Mouse (Mus musculus): ENCODE measurements at regions not wholly inside any gene's neighbourhood (a gene's known extent, or its start where the extent isn't known, plus 50 kb on each side); places are given as distances from the start of the nearest gene placed in this dataset.
A peak's percentile ranks its signal among the peaks of the same experiment; 100 is the strongest.

DNA sequence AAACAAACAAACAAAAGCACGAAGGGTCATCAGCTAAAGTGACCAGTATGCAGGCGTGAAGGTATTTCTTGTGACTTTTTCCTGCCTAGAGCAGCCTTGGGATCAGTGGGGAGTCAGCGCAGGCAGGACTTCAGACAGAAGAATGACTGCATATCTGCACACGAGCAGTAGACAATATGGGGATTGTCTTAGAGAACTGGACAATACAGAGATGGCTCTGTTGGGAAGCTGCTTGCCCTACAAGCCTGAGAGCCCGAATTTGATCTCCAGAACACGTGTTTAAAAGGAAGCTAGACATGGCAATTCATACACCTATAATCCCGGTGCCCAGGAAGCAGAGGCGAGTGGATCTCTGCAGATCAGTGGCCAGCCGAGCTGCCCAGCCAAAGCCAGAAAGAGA is 382.5 kb downstream of the Wdr11 start:
- 75% methylated on average over 9 of the region's 9 CpGs for WGBS
- Histone ChIP-seq H3K9me3 (ENCODE audit: control insufficient read depth, low read depth, low read length) (no peaks in the 10 kb centered on the region), H3K4me1 (ENCODE audit: control insufficient read depth, insufficient read depth, low read length) (no peaks in the 10 kb centered on the region), H3K9ac (replicated peaks; ENCODE audit: low read depth, low read length) (no peak overlapping the region), H3K4me2 (replicated peaks; ENCODE audit: low read depth, low read length) (no peak overlapping the region), H3K27ac (ENCODE audit: low read length) (no peak overlapping the region), H3K27me3 (ENCODE audit: control insufficient read depth, insufficient read depth, low read length) (no peaks in the 10 kb centered on the region), H3K36me3 (ENCODE audit: control insufficient read depth, insufficient read depth, low read length) (no peaks in the 10 kb centered on the region), H3K4me3 (ENCODE audit: low read depth, low read length) (no peak overlapping the region)
- ATAC-seq (ENCODE audit: insufficient number of reproducible peaks, insufficient read depth, low FRiP score, low read depth), result no peak

DNA sequence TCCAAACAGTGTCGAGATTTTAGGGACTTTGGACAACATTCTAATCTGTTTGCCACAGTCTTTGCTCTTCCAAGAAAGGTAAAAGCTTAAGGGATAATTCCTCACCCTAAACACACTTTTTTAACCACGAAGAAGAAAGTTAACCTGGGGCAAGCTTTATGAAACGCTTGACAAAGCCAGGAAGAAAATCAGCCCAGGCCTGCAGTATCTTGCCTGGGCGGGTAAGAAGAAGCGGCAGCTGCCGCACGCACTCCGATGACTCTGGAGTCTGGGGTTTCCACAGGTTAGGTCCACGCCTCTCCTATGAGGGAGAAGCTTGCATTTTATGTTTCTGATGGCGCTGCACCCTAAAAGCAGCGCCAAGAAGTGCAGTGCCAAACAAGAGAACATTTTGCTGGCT is 383.2 kb downstream of the Wdr11 start:
- peak overlapping the region; percentile 66 for H3K27ac ChIP-seq (ENCODE audit: low read length)
- 69% methylated on average over 11 of the region's 11 CpGs for WGBS

DNA sequence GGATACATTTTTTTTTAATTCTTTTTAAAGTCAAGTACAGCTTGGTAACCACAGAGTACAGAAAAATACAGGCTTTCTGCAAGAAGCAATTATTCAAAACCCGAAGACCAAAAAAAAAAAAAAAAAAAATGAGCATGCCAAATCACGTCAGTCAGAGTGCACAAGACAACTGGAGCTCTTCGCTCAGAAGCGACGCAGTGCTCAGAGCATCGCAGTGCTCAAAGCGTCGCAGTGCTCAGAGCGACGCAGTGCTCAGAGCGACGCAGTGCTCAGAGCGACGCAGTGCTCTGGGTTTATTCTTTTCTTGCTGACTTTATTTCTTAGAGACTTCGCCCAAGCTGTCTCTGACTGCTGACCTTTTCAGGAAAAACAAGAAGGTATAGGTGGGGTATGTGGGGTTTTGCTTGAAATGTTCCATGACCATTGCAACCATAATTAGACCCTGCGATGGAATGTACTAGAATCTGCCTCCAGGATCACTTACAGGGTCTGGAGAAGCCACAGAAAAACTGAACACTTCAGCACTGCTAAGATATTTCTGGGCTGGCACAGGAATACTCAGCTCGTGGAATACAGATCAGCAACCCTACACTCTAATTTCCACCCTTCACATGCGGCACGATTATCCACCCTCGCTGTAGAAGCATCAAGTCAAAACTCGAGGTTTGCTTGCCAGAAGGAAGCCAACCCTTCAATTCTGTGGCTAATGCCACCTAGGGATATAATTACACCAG is 384.3 kb downstream of the Wdr11 start:
- Histone ChIP-seq H3K27ac (ENCODE audit: low read length) (no peak overlapping the region), H3K4me3 (ENCODE audit: low read depth, low read length) (no peak overlapping the region), H3K9ac (replicated peaks; ENCODE audit: low read depth, low read length) (no peak overlapping the region), H3K36me3 (ENCODE audit: control insufficient read depth, insufficient read depth, low read length) (no peaks in the 10 kb centered on the region), H3K27me3 (ENCODE audit: control insufficient read depth, insufficient read depth, low read length) (no peaks in the 10 kb centered on the region), H3K4me2 (replicated peaks; ENCODE audit: low read depth, low read length) (no peak overlapping the region), H3K9me3 (ENCODE audit: control insufficient read depth, low read depth, low read length) (no peaks in the 10 kb centered on the region), H3K4me1 (ENCODE audit: control insufficient read depth, insufficient read depth, low read length) (no peaks in the 10 kb centered on the region)
- ATAC-seq (ENCODE audit: insufficient number of reproducible peaks, insufficient read depth, low FRiP score, low read depth), result no peak
- WGBS, result 88% methylated on average over 21 of the region's 21 CpGs

More for the DNA sequence above, 383.2 kb downstream of the Wdr11 start:
- Histone ChIP-seq H3K9ac (replicated peaks; ENCODE audit: low read depth, low read length) (no peak overlapping the region), H3K4me2 (replicated peaks; ENCODE audit: low read depth, low read length) (no peak overlapping the region), H3K9me3 (ENCODE audit: control insufficient read depth, low read depth, low read length) (no peaks in the 10 kb centered on the region), H3K4me1 (ENCODE audit: control insufficient read depth, insufficient read depth, low read length) (no peaks in the 10 kb centered on the region), H3K36me3 (ENCODE audit: control insufficient read depth, insufficient read depth, low read length) (no peaks in the 10 kb centered on the region), H3K27me3 (ENCODE audit: control insufficient read depth, insufficient read depth, low read length) (no peaks in the 10 kb centered on the region), H3K4me3 (ENCODE audit: low read depth, low read length) (no peak overlapping the region)
- ATAC-seq (ENCODE audit: insufficient number of reproducible peaks, insufficient read depth, low FRiP score, low read depth), result no peak

- H3K9ac ChIP-seq (replicated peaks; ENCODE audit: low read depth, low read length), result no peak overlapping the region
- H3K27me3 ChIP-seq (ENCODE audit: control insufficient read depth, insufficient read depth, low read length), result no peaks in the 10 kb centered on the region
- no peaks in the 10 kb centered on the region for H3K36me3 ChIP-seq (ENCODE audit: control insufficient read depth, insufficient read depth, low read length)
- no peak for ATAC-seq (ENCODE audit: insufficient number of reproducible peaks, insufficient read depth, low FRiP score, low read depth)
- H3K4me3 ChIP-seq (ENCODE audit: low read depth, low read length), result no peak overlapping the region
- H3K27ac ChIP-seq (ENCODE audit: low read length), result no peak overlapping the region
- H3K9me3 ChIP-seq (ENCODE audit: control insufficient read depth, low read depth, low read length), result no peaks in the 10 kb centered on the region
- no peaks in the 10 kb centered on the region for H3K4me1 ChIP-seq (ENCODE audit: control insufficient read depth, insufficient read depth, low read length)
- 72% methylated on average over 5 of the region's 5 CpGs for WGBS
- H3K4me2 ChIP-seq (replicated peaks; ENCODE audit: low read depth, low read length), result no peak overlapping the region
Observed at GRCm38 (mm10) chr7:129978576-129978975, 386.9 kb downstream of the Wdr11 start.

GRCm38 (mm10) chr7:129979337-129979736 is 387.7 kb downstream of the Wdr11 start:
- Histone ChIP-seq H3K4me2 (replicated peaks; ENCODE audit: low read depth, low read length) (no peak overlapping the region), H3K4me3 (ENCODE audit: low read depth, low read length) (no peak overlapping the region), H3K36me3 (ENCODE audit: control insufficient read depth, insufficient read depth, low read length) (no peaks in the 10 kb centered on the region), H3K27me3 (ENCODE audit: control insufficient read depth, insufficient read depth, low read length) (no peaks in the 10 kb centered on the region), H3K27ac (ENCODE audit: low read length) (no peak overlapping the region), H3K9me3 (ENCODE audit: control insufficient read depth, low read depth, low read length) (no peaks in the 10 kb centered on the region), H3K9ac (replicated peaks; ENCODE audit: low read depth, low read length) (no peak overlapping the region), H3K4me1 (ENCODE audit: control insufficient read depth, insufficient read depth, low read length) (no peaks in the 10 kb centered on the region)
- no peak for ATAC-seq (ENCODE audit: insufficient number of reproducible peaks, insufficient read depth, low FRiP score, low read depth)
- 49% methylated on average over 6 of the region's 6 CpGs for WGBS

GRCm38 (mm10) chr7:129980501-129980900 is 388.8 kb downstream of the Wdr11 start:
- 84% methylated on average over 1 of the region's 1 CpGs for WGBS
- Histone ChIP-seq H3K9me3 (ENCODE audit: control insufficient read depth, low read depth, low read length) (no peaks in the 10 kb centered on the region), H3K4me1 (ENCODE audit: control insufficient read depth, insufficient read depth, low read length) (no peaks in the 10 kb centered on the region), H3K9ac (replicated peaks; ENCODE audit: low read depth, low read length) (no peak overlapping the region), H3K27ac (ENCODE audit: low read length) (no peak overlapping the region), H3K27me3 (ENCODE audit: control insufficient read depth, insufficient read depth, low read length) (no peaks in the 10 kb centered on the region), H3K4me3 (ENCODE audit: low read depth, low read length) (no peak overlapping the region), H3K36me3 (ENCODE audit: control insufficient read depth, insufficient read depth, low read length) (no peaks in the 10 kb centered on the region), H3K4me2 (replicated peaks; ENCODE audit: low read depth, low read length) (no peak overlapping the region)
- no peak for ATAC-seq (ENCODE audit: insufficient number of reproducible peaks, insufficient read depth, low FRiP score, low read depth)

DNA sequence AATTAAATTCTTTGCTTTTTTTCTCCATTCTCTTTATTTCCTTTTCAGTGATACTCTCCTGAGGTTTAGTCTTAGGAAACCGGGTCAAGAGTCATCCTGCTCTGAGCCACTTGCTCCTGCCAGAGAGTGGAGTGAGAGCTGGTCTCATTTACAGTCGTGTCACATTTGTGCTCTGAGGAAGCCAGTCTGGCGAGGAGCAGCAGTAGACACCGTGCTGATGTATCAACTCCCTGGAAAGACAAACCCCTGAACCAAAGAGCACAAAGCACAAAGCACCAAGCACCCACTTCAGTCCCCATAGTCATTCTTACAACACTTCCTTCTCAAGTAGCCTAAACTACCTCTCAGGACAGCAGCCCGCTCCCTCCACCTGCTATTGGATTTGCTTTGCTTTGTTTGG is 390.7 kb downstream of the Wdr11 start:
- no peak for ATAC-seq (ENCODE audit: insufficient number of reproducible peaks, insufficient read depth, low FRiP score, low read depth)
- H3K9me3 ChIP-seq (ENCODE audit: control insufficient read depth, low read depth, low read length), result no peaks in the 10 kb centered on the region
- H3K4me1 ChIP-seq (ENCODE audit: control insufficient read depth, insufficient read depth, low read length), result peaks cover 7% of the 10 kb centered on the region; the same call in 1 of the 2 replicates
- H3K36me3 ChIP-seq (ENCODE audit: control insufficient read depth, insufficient read depth, low read length), result no peaks in the 10 kb centered on the region
- H3K27me3 ChIP-seq (ENCODE audit: control insufficient read depth, insufficient read depth, low read length), result no peaks in the 10 kb centered on the region
- 54% methylated on average over 5 of the region's 5 CpGs for WGBS
- no peak overlapping the region for H3K27ac ChIP-seq (ENCODE audit: low read length)
- H3K9ac ChIP-seq (replicated peaks; ENCODE audit: low read depth, low read length), result no peak overlapping the region
- H3K4me2 ChIP-seq (replicated peaks; ENCODE audit: low read depth, low read length), result no peak overlapping the region
- H3K4me3 ChIP-seq (ENCODE audit: low read depth, low read length), result no peak overlapping the region

DNA sequence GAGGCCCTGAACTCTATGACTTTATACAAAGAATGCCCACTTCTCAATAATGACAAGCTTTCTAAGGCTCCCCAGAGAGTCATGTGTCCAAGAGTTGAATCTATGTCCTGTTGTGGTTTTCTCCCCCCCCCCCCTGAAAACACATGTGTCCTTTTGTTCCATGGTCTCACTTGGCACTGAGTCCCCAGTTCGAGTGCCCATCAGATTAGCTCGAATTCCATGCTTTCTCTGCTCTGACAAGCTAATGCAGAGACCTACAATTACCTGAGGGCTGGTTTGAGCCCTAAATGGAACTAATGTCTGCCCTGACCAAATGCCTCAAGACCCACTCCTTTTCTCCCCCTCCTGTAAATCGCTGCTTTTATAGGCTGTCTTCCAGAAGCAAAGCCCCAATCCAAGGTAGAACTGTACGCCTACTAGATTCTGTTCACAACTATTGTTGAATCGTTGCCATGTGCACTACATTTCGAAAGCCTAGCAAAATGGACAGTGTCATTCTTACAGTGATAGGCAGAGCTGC is 392.0 kb downstream of the Wdr11 start:
- WGBS, result 87% methylated on average over 6 of the region's 6 CpGs
- no peak overlapping the region for H3K27ac ChIP-seq (ENCODE audit: low read length)
- ATAC-seq (ENCODE audit: insufficient number of reproducible peaks, insufficient read depth, low FRiP score, low read depth), result no peak

GRCm38 (mm10) chr7:129984367-129984766 is 392.7 kb downstream of the Wdr11 start:
- Histone ChIP-seq H3K9ac (replicated peaks; ENCODE audit: low read depth, low read length) (no peak overlapping the region), H3K4me2 (replicated peaks; ENCODE audit: low read depth, low read length) (no peak overlapping the region), H3K4me1 (ENCODE audit: control insufficient read depth, insufficient read depth, low read length) (peaks cover 8% of the 10 kb centered on the region; the same call in 1 of the 2 replicates), H3K27ac (ENCODE audit: low read length) (no peak overlapping the region), H3K4me3 (ENCODE audit: low read depth, low read length) (no peak overlapping the region), H3K36me3 (ENCODE audit: control insufficient read depth, insufficient read depth, low read length) (no peaks in the 10 kb centered on the region), H3K27me3 (ENCODE audit: control insufficient read depth, insufficient read depth, low read length) (no peaks in the 10 kb centered on the region), H3K9me3 (ENCODE audit: control insufficient read depth, low read depth, low read length) (no peaks in the 10 kb centered on the region)
- 37% methylated on average over 9 of the region's 9 CpGs for WGBS
- no peak for ATAC-seq (ENCODE audit: insufficient number of reproducible peaks, insufficient read depth, low FRiP score, low read depth)

More for the DNA sequence above, 392.0 kb downstream of the Wdr11 start:
- H3K4me3 ChIP-seq (ENCODE audit: low read depth, low read length), result no peak overlapping the region
- H3K36me3 ChIP-seq (ENCODE audit: control insufficient read depth, insufficient read depth, low read length), result no peaks in the 10 kb centered on the region
- H3K4me2 ChIP-seq (replicated peaks; ENCODE audit: low read depth, low read length), result no peak overlapping the region
- no peaks in the 10 kb centered on the region for H3K27me3 ChIP-seq (ENCODE audit: control insufficient read depth, insufficient read depth, low read length)
- H3K4me1 ChIP-seq (ENCODE audit: control insufficient read depth, insufficient read depth, low read length), result peaks cover 8% of the 10 kb centered on the region; the same call in 1 of the 2 replicates
- H3K9me3 ChIP-seq (ENCODE audit: control insufficient read depth, low read depth, low read length), result no peaks in the 10 kb centered on the region
- H3K9ac ChIP-seq (replicated peaks; ENCODE audit: low read depth, low read length), result no peak overlapping the region

All from stomach, embryonic 14.5 days (tissue).